ENCODE assay signal across 20 mouse cellular contexts in genomic region chr9:28999951-29000351, GRCm38 (mm10).
DNase-seq lines count a peak whose midpoint lies in the region; ATAC-seq lines count a peak whose summit lies in the region.
"Had no signal": no experiment of that assay in that cellular context is flagged by ENCODE, and none has a peak within 500 bp of the region (broad histone marks: within the 10 kb centered on the region; RNA-seq: fewer than 3 reads in every experiment).

No protein-coding gene starts in this region.

- intact Hi-C loops in left cerebral cortex, postnatal 10 days (cut with DNase I), result no loop called here

- H3K9me3 ChIP-seq in hindbrain, embryonic 12.5 days (replicated peaks), result no peaks in the 10 kb centered on the region
- H3K9me3 ChIP-seq in hindbrain, embryonic 16.5 days (ENCODE audit: control insufficient read depth, low read length), result no peaks in the 10 kb centered on the region
- no peaks in the 10 kb centered on the region for H3K9me3 ChIP-seq in neural tube, embryonic 14.5 days (ENCODE audit: control insufficient read depth, low read length)
- H3K9me3 ChIP-seq in forebrain, embryonic 14.5 days (replicated peaks; ENCODE audit: control insufficient read depth, low read length), result no peaks in the 10 kb centered on the region
- H3K9me3 ChIP-seq: embryonic facial prominence, embryonic 15.5 days; neural tube, embryonic 12.5 days had no signal

- no peak overlapping the region for H3K27ac ChIP-seq in hindbrain, embryonic 12.5 days
- H3K27ac ChIP-seq in hindbrain, embryonic 16.5 days (ENCODE audit: low read depth, low read length), result no peak overlapping the region
- H3K27ac ChIP-seq in neural tube, embryonic 14.5 days (ENCODE audit: low read depth, low read length), result no peak overlapping the region
- H3K27ac ChIP-seq in forebrain, embryonic 14.5 days (ENCODE audit: low read depth, low read length), result no peak overlapping the region
- H3K27ac ChIP-seq: embryonic facial prominence, embryonic 15.5 days; kidney, postnatal 0 days; layer of hippocampus, adult 2 months; left cerebral cortex, adult 2 months; neural tube, embryonic 12.5 days had no signal

- H3K4me1 ChIP-seq in hindbrain, embryonic 12.5 days, result no peaks in the 10 kb centered on the region
- H3K4me1 ChIP-seq in hindbrain, embryonic 16.5 days (ENCODE audit: control insufficient read depth, insufficient read depth, low read depth, low read length), result no peaks in the 10 kb centered on the region
- no peaks in the 10 kb centered on the region for H3K4me1 ChIP-seq in neural tube, embryonic 14.5 days (ENCODE audit: control insufficient read depth, insufficient read depth, low read length)
- H3K4me1 ChIP-seq in forebrain, embryonic 14.5 days (ENCODE audit: control insufficient read depth, insufficient read depth, low read length), result peaks cover 6% of the 10 kb centered on the region; the same call in 1 of the 2 replicates
- H3K4me1 ChIP-seq: embryonic facial prominence, embryonic 15.5 days; neural tube, embryonic 12.5 days had no signal

- no peak for DNase-seq in neural tube, embryonic 10.5 days (ENCODE audit: extremely low spot score, low spot score)
- peak; percentile 59 for DNase-seq in forebrain, embryonic 14.5 days (ENCODE audit: low spot score)
- no peak for DNase-seq in left cerebral cortex, adult 9 months (ENCODE audit: low spot score in 2 of 2)
- no peak for DNase-seq in left cerebral cortex, postnatal 10 days (ENCODE audit: extremely low spot score in 1 of 2, low spot score in 2 of 2)
- DNase-seq: cerebellum, postnatal 14 days; gastrocnemius, postnatal 36 days; heart, postnatal 36 days; liver; lung, adult 2 months had no signal

- peak; percentile 38; the same call in 1 of the 2 replicates for ATAC-seq in hindbrain, embryonic 12.5 days (ENCODE audit: low FRiP score)
- no peak for ATAC-seq in hindbrain, embryonic 16.5 days
- ATAC-seq in neural tube, embryonic 14.5 days (ENCODE audit: low read depth), result peak; percentile 72; the same call in 1 of the 2 replicates
- peak; percentile 66 for ATAC-seq in forebrain, embryonic 14.5 days
- no peak for ATAC-seq in activated CD4-positive, CD25-positive, alpha-beta regulatory T cell, adult 4 months

- H3K4me2 ChIP-seq in hindbrain, embryonic 12.5 days (replicated peaks), result no peak overlapping the region
- no peak overlapping the region for H3K4me2 ChIP-seq in hindbrain, embryonic 16.5 days (ENCODE audit: low read length)
- H3K4me2 ChIP-seq in neural tube, embryonic 14.5 days (ENCODE audit: low read depth, low read length), result no peak overlapping the region
- no peak overlapping the region for H3K4me2 ChIP-seq in forebrain, embryonic 14.5 days (ENCODE audit: low read length)
- H3K4me2 ChIP-seq: embryonic facial prominence, embryonic 15.5 days; heart, embryonic 11.5 days; midbrain, embryonic 11.5 days; neural tube, embryonic 12.5 days had no signal

- no peak overlapping the region for H3K4me3 ChIP-seq in hindbrain, embryonic 12.5 days
- H3K4me3 ChIP-seq in hindbrain, embryonic 16.5 days (ENCODE audit: low read length), result no peak overlapping the region
- H3K4me3 ChIP-seq in neural tube, embryonic 14.5 days (ENCODE audit: low read depth, low read length), result no peak overlapping the region
- no peak overlapping the region for H3K4me3 ChIP-seq in forebrain, embryonic 14.5 days (ENCODE audit: low read depth, low read length)
- H3K4me3 ChIP-seq: embryonic facial prominence, embryonic 15.5 days; layer of hippocampus, adult 2 months; left cerebral cortex, adult 2 months; neural tube, embryonic 12.5 days had no signal

- no peaks in the 10 kb centered on the region for H3K27me3 ChIP-seq in hindbrain, embryonic 12.5 days
- H3K27me3 ChIP-seq in hindbrain, embryonic 16.5 days (replicated peaks; ENCODE audit: control insufficient read depth, insufficient read depth, low read length), result no peaks in the 10 kb centered on the region
- H3K27me3 ChIP-seq in neural tube, embryonic 14.5 days (ENCODE audit: control insufficient read depth, insufficient read depth, low read length), result no peaks in the 10 kb centered on the region
- no peaks in the 10 kb centered on the region for H3K27me3 ChIP-seq in forebrain, embryonic 14.5 days (replicated peaks; ENCODE audit: control insufficient read depth, insufficient read depth, low read length)
- H3K27me3 ChIP-seq: embryonic facial prominence, embryonic 15.5 days; neural tube, embryonic 12.5 days had no signal

- no peaks in the 10 kb centered on the region for H3K36me3 ChIP-seq in hindbrain, embryonic 12.5 days
- no peaks in the 10 kb centered on the region for H3K36me3 ChIP-seq in hindbrain, embryonic 16.5 days (ENCODE audit: control insufficient read depth, insufficient read depth, low read length)
- no peaks in the 10 kb centered on the region for H3K36me3 ChIP-seq in neural tube, embryonic 14.5 days (ENCODE audit: control insufficient read depth, insufficient read depth, low read length)
- no peaks in the 10 kb centered on the region for H3K36me3 ChIP-seq in forebrain, embryonic 14.5 days (ENCODE audit: control insufficient read depth, insufficient read depth, low read length)
- H3K36me3 ChIP-seq: embryonic facial prominence, embryonic 15.5 days; neural tube, embryonic 12.5 days had no signal

- WGBS in hindbrain, embryonic 12.5 days, result 55% methylated on average over 4 of the region's 4 CpGs
- WGBS in hindbrain, embryonic 16.5 days, result 51% methylated on average over 4 of the region's 4 CpGs
- WGBS in neural tube, embryonic 14.5 days, result 17% methylated on average over 4 of the region's 4 CpGs
- WGBS in forebrain, embryonic 14.5 days, result 33% methylated on average over 4 of the region's 4 CpGs

- H3K9ac ChIP-seq in hindbrain, embryonic 12.5 days, result no peak overlapping the region
- no peak overlapping the region for H3K9ac ChIP-seq in hindbrain, embryonic 16.5 days (ENCODE audit: low read depth, low read length)
- no peak overlapping the region for H3K9ac ChIP-seq in neural tube, embryonic 14.5 days (replicated peaks; ENCODE audit: low read depth, low read length)
- H3K9ac ChIP-seq in forebrain, embryonic 14.5 days (ENCODE audit: low read length), result no peak overlapping the region
- H3K9ac ChIP-seq: embryonic facial prominence, embryonic 15.5 days; neural tube, embryonic 12.5 days had no signal

Comparison
In these comparisons a context has a peak if more than half of its experiments do, and no peak if none do; other contexts are left out.
1. ATAC-seq: peak in hindbrain, embryonic 12.5 days (single experiment), neural tube, embryonic 14.5 days (single experiment) and forebrain, embryonic 14.5 days (single experiment); none in hindbrain, embryonic 16.5 days (single experiment) and activated CD4-positive, CD25-positive, alpha-beta regulatory T cell, adult 4 months (single experiment).